Mouse (Mus musculus) kidney, adult 8-10 months (tissue): ENCODE data around the gene Myh13.

Experiments used
- DNase-seq, 2 experiments: peaks; one replicate each; pipeline ENCODE4 v3.0.0; 2022

Myh13 gene

DNA sequence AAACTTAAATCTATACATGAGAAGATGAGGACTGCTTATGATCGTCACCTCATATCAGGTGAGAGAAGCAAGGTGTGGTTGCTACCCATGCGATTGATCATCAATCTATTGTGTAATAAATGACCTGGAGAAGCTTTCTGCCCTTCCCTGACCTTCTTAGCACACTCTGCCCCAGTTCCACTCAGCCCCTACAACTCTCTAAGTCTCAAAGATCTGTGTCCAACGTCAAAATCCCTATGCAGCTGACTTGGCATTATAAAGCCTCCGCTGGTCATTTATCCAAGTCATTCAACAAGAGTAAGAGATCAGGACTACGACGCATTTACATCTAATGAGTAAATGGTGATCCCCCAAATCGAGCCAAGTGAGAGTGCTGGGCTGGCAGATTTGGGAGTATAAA lies at the start of gene Myh13:
Gene Myh13 (plus strand): TSS at position 301 of the 400 bp plus-strand sequence.
- DNase-seq, result no peak

- DNase-seq, result no peak
Observed at GRCm38 (mm10) chr11:67276601-67277174, 44.8 kb upstream of the Myh13 start, which contains the start of gene Myh8. TSS of gene Myh8 (plus strand) at chr11:67277124.

- DNase-seq, result no peak
Observed at GRCm38 (mm10) chr11:67293440-67293839, 28.0 kb upstream of the Myh13 start.

GRCm38 (mm10) chr11:67313733-67314452 lies 7.6 kb upstream of the Myh13 start:
- DNase-seq, result no peak

DNA sequence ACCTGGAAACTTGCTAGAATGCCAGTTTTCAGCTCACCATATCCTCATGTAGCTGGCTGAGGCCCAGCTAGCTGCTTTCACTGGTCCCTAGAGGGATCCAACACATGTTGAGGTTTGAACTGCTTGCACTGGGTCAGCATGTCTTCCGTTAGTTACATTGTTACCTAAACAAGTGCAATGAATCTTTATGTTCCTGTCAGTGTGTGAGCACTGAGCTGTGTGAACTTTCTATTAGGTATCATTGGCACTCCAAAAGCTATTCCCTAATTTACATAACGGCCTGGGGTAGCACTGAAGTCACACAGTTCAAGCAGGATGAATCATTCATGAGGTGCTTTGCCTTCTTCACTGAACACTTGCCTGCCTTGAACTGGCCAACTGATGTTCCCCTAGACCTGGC lies 5.1 kb downstream of the Myh13 start:
- DNase-seq, result no peak

GRCm38 (mm10) chr11:67344556-67344955 lies 23.1 kb downstream of the Myh13 start:
- DNase-seq, result no peak

DNA sequence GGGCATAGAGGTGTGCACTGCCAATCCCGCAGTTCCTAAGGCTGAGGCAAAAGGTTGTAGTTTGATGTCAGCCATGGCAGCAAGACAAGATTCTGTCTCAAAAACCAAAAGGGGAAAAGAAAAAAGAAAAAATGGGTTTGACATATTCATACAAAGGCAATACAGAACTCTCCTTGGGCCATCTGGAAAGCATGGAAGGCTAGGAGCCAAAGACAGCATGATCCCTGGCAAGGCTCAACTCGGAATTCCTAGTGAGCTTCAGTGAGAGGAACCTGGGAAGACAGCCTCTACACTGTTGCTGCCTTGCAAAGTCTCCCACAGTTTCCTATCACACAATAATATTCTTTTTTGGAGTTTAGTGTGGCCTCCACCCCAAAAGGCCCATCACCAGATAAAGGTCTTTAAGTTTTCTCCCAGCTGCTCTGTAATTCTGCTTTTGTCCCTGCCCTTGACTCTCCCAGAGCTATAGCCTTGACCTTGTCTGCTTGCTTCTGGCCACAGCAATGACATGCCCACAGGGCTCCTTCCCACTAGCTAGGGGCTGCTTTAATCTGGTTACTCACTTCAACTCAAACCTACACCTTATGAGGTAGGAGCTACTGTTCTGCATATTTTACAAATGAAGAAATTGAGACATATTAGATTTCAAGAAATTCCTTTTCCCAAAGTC lies 23.9 kb downstream of the Myh13 start:
- DNase-seq, result no peak

DNA sequence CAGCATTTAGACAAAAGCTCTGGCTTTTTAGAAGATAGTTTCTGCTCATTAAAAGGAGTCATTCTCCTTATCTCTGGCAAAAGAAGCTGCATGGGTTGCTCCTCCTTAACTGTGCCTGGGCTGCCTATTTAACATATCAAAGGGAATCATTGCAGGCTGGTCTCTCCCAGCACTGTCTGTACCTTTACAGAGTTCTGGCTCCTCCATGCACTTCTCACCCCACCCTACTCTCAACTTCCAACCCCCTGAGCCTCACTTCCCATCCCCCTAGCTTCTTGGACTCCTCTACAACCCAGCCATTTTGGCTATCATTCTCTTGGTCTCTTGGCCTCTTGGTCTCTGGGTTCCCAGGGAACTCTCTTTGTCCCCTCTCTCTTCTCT lies 24.4 kb downstream of the Myh13 start:
- DNase-seq, result no peak

GRCm38 (mm10) chr11:67350153-67350768 lies 28.8 kb downstream of the Myh13 start:
- DNase-seq, result peak; percentile 68 to 86

- no peak for DNase-seq
Observed at GRCm38 (mm10) chr11:67353011-67353410, 31.6 kb downstream of the Myh13 start.

DNA sequence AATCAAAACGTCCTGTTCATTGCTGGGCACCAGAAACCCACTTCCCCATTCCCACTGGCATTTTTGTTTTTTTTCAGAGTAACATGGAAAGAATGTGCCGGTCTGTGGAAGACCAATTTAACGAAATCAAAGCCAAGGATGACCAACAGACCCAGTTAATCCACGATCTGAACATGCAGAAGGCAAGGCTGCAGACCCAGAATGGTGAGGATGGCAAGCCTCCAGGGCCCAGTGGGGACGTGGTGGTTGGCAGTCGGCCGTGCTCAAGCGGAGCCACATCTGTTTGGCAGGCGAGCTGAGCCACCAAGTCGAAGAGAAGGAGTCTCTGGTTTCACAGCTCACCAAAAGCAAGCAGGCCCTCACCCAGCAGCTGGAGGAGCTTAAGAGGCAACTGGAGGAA lies 36.6 kb downstream of the Myh13 start:
- no peak for DNase-seq

DNA sequence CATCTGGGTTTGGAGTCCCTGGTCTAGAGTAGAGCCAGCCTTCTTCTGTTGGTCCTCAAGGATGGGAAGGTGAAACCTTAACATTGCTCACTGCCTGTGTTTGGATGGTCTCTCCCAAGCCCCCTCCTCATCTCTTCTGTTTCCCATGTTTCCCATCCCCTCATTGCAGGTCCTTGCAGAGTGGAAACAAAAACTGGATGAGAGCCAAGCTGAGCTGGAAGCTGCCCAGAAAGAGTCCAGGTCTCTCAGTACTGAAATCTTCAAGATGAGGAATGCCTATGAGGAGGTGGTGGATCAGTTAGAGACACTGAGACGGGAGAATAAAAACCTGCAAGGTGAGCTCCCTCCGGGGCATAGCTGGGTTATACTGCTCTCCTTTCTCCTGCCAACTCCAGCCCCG lies 40.8 kb downstream of the Myh13 start:
- no peak for DNase-seq

DNA sequence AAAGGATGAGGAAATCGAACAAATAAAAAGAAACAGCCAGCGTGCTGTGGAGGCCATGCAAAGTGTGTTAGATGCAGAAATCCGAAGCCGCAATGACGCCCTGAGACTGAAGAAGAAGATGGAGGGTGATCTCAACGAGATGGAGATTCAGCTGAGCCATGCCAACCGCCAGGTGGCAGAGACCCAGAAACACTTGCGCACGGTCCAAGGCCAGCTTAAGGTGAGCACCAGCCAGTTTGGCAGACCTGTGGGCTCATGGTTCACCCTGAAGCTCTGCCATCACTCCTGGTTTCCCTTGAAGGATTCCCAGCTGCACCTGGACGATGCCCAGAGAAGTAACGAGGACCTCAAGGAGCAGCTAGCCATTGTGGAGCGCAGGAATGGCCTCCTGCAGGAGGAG lies 43.1 kb downstream of the Myh13 start:
- no peak for DNase-seq

DNA sequence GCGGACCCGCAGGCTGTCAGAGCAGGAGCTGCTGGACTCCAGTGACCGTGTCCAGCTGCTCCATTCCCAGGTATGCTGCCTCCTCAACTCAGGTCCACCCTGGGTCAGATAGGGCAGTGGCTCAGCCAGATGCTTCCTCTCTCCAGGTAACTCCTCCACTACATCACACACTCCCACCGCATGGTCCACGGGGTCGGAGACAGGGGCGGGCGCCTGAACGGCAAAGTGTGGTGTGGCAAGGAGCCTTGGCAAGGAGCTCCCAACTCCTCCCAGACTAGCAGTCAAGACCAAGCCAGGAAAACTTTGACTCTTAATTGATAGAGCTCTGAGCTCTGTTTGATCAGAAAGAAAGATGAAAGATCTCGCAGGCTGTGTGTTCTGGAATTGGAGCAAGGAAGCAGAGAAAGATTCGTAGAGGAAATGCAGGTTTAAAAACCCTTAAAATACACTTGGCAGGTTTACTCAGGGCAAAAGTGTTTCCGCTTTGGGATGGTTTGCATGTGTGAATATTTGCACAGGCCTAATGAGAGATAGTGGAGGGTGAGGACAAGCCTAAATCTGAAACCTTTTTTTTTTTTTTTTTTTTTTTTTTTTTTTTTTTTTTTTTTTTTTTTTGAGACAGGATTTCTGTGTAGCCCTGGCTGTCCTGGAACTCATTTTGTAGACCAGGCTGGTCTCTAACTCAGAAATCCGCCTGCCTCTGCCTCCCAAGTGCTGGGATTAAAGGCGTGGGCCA lies 43.7 kb downstream of the Myh13 start:
- DNase-seq, result no peak

- no peak for DNase-seq
Observed at GRCm38 (mm10) chr11:67366936-67367335, 45.5 kb downstream of the Myh13 start.

- peak; percentile 10 to 32 for DNase-seq
Observed at GRCm38 (mm10) chr11:67373333-67373732, 51.9 kb downstream of the Myh13 start.

DNA sequence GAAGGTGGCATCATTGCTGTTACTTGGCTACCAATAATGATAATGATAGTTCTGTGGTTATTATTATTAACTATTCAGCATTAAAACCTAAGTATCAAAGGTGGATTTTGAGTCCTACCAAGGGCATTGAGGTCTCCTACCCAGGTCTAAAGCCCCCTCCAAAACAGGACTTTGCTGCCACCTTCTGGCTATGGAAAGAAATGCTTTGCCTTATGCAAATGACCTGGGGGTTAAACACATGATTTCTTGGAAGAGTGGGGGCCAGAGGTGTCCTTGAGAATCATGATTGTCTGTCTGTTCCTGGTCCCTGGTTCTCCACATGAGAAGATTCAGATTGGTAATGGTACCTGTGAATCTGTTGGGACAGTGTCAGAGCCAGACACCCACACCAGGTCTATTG lies 54.9 kb downstream of the Myh13 start:
- DNase-seq, result no peak

GRCm38 (mm10) chr11:67379703-67380510 lies 58.4 kb downstream of the Myh13 start:
- peak; percentile 5 to 10 for DNase-seq

- DNase-seq, result peak; percentile 13 to 22
Observed at GRCm38 (mm10) chr11:67381833-67382232, 60.4 kb downstream of the Myh13 start.

DNA sequence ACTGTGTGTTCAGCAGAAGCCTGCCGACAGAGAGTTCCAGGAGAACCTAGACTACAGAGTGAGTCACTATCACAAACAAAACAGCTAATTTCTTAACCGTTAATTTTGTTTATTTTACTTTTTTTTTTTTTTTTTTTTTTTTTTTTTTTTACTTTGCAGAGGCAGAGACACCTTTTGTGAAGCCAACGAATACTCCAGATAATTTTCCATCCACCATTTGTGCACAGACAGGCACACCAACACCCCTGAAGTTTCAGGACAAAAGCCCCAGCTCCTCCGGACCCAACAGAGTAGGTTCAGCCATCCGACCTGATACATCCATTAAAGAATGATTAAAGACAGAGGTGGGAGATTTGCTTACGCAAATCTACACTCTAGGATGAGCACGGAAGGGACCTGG lies 63.2 kb downstream of the Myh13 start:
- no peak for DNase-seq

DNA sequence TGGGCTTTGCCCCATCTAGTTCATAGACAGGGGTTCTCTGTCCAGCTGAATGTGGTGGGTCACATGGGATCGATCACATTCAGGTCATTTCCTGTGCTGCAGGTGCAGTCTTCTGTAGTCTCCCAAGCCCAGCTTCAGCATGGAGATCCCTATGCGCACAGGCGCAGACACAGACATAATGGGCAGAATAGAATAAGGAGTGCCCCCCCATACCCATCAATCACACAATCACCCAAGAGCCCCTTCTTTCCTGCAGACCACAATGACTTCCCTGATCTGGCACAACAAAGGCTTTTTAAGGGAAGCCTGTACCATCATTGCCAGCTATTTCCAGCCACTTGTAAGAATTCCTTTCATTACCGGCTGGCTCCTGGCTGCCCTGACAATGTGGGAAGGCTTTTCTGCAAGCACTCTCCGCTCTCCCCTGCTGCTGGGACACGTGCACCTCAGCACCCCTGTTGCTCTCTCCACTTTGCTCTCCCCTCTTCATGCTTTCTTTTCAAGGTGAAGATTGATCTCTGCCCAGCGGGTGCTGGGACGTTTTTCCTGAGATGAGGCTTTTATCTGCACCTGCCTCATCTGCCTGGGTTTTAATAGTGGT lies 65.5 kb downstream of the Myh13 start:
- DNase-seq, result no peak
